Mouse (Mus musculus) heart, embryonic 16.5 days (tissue): ENCODE measurements around the gene Gkap1. TPM values are rescaled to one million over a fixed set of nuclear protein-coding genes. Genes with fewer than 3 reads are reported as not detected.

Experiments used
- ATAC-seq: fragments of 200-750 bp; cut with Nextera tagmentation; replicated peaks from 2 replicates; pipeline ENCODE4 v1.8.0; 2017; ENCODE audit warnings: moderate number of reproducible peaks; ENCODE audit not compliant: insufficient read depth, low FRiP score; ENCODE audit errors: extremely low read depth
- H3K27ac ChIP-seq: fragments of 300-500 bp; sonication (generic); 2 replicates; pipeline ENCODE4 v1.5.1; 2014; ENCODE audit warnings: mild to moderate bottlenecking, low read length, control low read depth, moderate library complexity
- H3K27me3 ChIP-seq: fragments of 300-500 bp; sonication (generic); 2 replicates; pipeline ENCODE4 v1.6.1; 2014; ENCODE audit warnings: low read length, mixed read lengths; ENCODE audit not compliant: control insufficient read depth, insufficient read depth
- H3K36me3 ChIP-seq: fragments of 300-500 bp; sonication (generic); 2 replicates; pipeline ENCODE4 v1.6.1; 2014; ENCODE audit not compliant: control insufficient read depth, insufficient read depth
- H3K4me1 ChIP-seq: fragments of 300-500 bp; sonication (generic); 2 replicates; pipeline ENCODE4 v1.6.1; 2014; ENCODE audit warnings: low read length, mixed read lengths; ENCODE audit not compliant: control insufficient read depth, insufficient read depth
- H3K4me2 ChIP-seq: fragments of 300-500 bp; sonication (generic); 2 replicates; pipeline ENCODE4 v1.6.1; 2014; ENCODE audit warnings: low read depth, mild to moderate bottlenecking, control low read depth, low read length
- H3K4me3 ChIP-seq: fragments of 300-500 bp; sonication (generic); 2 replicates; pipeline ENCODE4 v1.5.1; 2014; ENCODE audit warnings: mild to moderate bottlenecking, control low read depth, low read length
- H3K9ac ChIP-seq: fragments of 300-500 bp; sonication (generic); 2 replicates; pipeline ENCODE4 v1.6.1; 2014; ENCODE audit warnings: low read length, control low read depth
- H3K9me3 ChIP-seq: fragments of 300-500 bp; sonication (generic); replicated peaks from 2 replicates; pipeline ENCODE4 v1.6.1; 2016; ENCODE audit warnings: low read length; ENCODE audit not compliant: control insufficient read depth
- WGBS: fragments of 180-500 bp; shearing (Covaris S2); extraction: QIAGEN DNeasy Blood & Tissue Kit; methylation state at CpG from one replicate; pipeline ENCODE4 v1.1.7; 2014; 5-methylcytosine and 5-hydroxymethylcytosine counted together
- microRNA-seq: library from miRNA; unstranded; fragments of <30 nt; microRNA quantifications from one replicate; pipeline ENCODE4, GENCODE M21; 2017
- polyA plus RNA-seq: library from polyadenylated mRNA; unstranded; fragments of >200 nt; fragmentation: Nextera tagmentation; extraction: Ambion mirVana; gene quantifications from 2 replicates; pipeline ENCODE4 v1.2.1, GENCODE M21; 2015

Gene Gkap1
- polyA plus RNA-seq, 1 experiment from 2014 or later, result 17.0 TPM

DNA sequence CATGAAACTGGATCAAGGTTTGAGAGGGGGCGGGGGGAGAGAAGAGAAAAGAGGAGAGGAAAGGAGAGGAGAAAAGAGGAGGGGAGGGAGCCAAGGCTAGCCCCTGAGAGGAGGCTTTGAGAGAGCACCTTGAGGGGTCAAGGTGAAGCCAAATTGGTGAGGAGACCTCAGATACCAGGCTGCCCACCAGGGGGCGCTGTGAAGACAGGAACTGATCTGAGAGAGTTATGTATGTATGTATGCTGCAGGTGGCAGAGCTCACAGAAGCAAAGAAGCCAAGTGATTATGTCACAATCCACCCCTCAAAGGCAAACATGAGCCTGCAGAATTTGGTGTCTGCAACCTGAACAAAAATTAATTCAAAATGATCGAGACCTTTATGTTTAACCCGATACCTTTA is 87.1 kb downstream of the Gkap1 start:
- no peaks in the 10 kb centered on the region for H3K9me3 ChIP-seq
- H3K36me3 ChIP-seq, result peaks cover 27% of the 10 kb centered on the region
- no peak overlapping the region for H3K4me3 ChIP-seq
- no peak; the same call in 1 of the 2 replicates for ATAC-seq
- no peak overlapping the region for H3K4me2 ChIP-seq
- H3K27ac ChIP-seq, result no peak overlapping the region
- no peaks in the 10 kb centered on the region for H3K27me3 ChIP-seq
- H3K4me1 ChIP-seq, result no peaks in the 10 kb centered on the region
- no peak overlapping the region for H3K9ac ChIP-seq
- 61% methylated on average over 4 of the region's 4 CpGs for WGBS

DNA sequence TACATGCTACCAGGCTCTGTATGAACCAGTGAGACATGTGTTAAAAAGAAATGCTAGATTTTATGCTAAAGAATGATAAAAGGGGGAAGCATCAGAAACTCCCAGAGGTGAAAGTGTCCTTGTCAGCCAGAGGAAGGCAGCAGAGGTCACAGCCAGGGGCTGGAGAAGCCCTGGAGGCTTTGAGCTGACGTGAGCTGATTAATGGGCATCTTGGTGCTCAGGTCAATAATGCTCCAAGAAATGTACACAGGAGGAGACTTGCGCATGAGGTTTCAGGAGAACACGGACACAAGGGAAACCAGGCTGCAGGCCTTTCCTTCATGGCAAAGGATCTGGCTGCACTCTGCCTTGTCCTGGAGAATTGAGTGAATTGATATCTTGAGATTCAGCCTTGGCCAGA is 87.7 kb downstream of the Gkap1 start:
- H3K27ac ChIP-seq, result no peak overlapping the region
- H3K4me3 ChIP-seq, result no peak overlapping the region
- 86% methylated on average over 3 of the region's 3 CpGs for WGBS
- H3K9ac ChIP-seq, result no peak overlapping the region
- H3K9me3 ChIP-seq, result no peaks in the 10 kb centered on the region
- peaks cover 28% of the 10 kb centered on the region for H3K36me3 ChIP-seq
- H3K27me3 ChIP-seq, result no peaks in the 10 kb centered on the region
- ATAC-seq, result no peak
- no peak overlapping the region for H3K4me2 ChIP-seq
- H3K4me1 ChIP-seq, result no peaks in the 10 kb centered on the region

DNA sequence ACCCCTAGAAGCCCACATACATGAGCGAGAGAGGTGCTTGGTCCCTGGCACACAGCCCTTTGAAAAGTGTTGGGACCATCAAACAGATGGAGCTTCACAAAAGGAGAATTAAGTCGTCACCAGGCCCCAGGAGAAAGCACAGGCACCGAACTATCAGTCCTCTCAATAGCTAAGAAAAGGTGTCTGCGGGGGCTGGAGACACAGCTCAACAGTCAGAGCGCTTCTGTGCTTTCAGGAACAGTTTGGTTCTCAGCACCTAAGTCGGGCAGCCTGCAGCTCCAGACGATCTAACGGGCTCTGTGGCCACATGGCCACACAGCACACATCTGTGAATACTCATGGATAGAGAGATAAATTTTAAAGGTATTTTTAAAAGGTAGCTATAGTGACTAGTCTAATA is 89.2 kb downstream of the Gkap1 start:
- Histone ChIP-seq H3K27ac (no peak overlapping the region), H3K9me3 (no peaks in the 10 kb centered on the region), H3K4me1 (no peaks in the 10 kb centered on the region), H3K27me3 (no peaks in the 10 kb centered on the region), H3K4me2 (no peak overlapping the region), H3K36me3 (peaks cover 22% of the 10 kb centered on the region), H3K9ac (no peak overlapping the region), H3K4me3 (no peak overlapping the region)
- ATAC-seq, result no peak
- 76% methylated on average over 8 of the region's 8 CpGs for WGBS

DNA sequence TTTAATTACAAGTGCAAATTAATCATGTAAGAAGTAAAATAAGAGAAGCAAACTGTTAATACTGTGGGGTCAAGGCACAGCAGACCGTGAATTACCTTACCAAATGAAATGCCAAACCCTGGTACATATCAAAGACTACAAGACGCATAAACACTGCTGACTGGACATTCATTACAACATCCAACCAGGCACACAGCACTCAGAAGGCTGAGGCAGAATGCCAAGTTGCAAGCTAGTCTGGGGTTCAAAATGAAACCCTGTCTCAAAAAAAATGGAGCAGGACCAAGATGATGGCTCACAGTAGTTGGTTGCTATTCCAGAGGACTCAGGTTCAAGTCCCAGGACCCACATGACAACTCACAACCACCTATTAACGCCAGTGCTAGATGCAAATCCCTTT is 91.4 kb downstream of the Gkap1 start:
- no peaks in the 10 kb centered on the region for H3K9me3 ChIP-seq
- no peak overlapping the region for H3K4me2 ChIP-seq
- no peak overlapping the region for H3K4me3 ChIP-seq
- peaks cover 17% of the 10 kb centered on the region for H3K36me3 ChIP-seq
- H3K4me1 ChIP-seq, result no peaks in the 10 kb centered on the region
- H3K9ac ChIP-seq, result no peak overlapping the region
- ATAC-seq, result no peak
- H3K27me3 ChIP-seq, result no peaks in the 10 kb centered on the region
- 83% methylated on average over 3 of the region's 3 CpGs for WGBS
- no peak overlapping the region for H3K27ac ChIP-seq

Small RNA genes within 50 kb of the gene (microRNA-seq; reads per million reads assigned to microRNA genes)
- gene Mir6369, result not detected

Other genes with a start within 250 kb of the Gkap1 start
- gene Klhl3, start 162.1 kb downstream of the Gkap1 start, polyA plus RNA-seq, result 8.5 and 9.6 TPM in 2 replicates
- gene Hnrnpa0, start 147.1 kb downstream of the Gkap1 start, polyA plus RNA-seq, result 13.7 and 14.5 TPM in 2 replicates
- 32.4 and 35.8 TPM in 2 replicates for gene Idnk, start 118.0 kb downstream of the Gkap1 start, polyA plus RNA-seq
- gene Ubqln1, start 60.0 kb downstream of the Gkap1 start, polyA plus RNA-seq, result 71.4 and 71.8 TPM in 2 replicates
- 0.30 and 0.35 TPM in 2 replicates for gene Kif27, start 83.4 kb upstream of the Gkap1 start, polyA plus RNA-seq
- 29.5 and 32.1 TPM in 2 replicates for gene 2210016F16Rik, start 109.5 kb upstream of the Gkap1 start, polyA plus RNA-seq
- gene Rmi1, start 126.5 kb upstream of the Gkap1 start, polyA plus RNA-seq, result 19.4 and 21.9 TPM in 2 replicates
- 956 and 1,061 TPM in 2 replicates for gene Hnrnpk, start 127.6 kb upstream of the Gkap1 start, polyA plus RNA-seq